Mouse (Mus musculus) bone marrow macrophage, adult 2 months (primary cell): ENCODE results near the gene Tnfrsf25.

ENCODE experiments used
- CTCF ChIP-seq: IDR thresholded peaks from 2 replicates; pipeline ENCODE4 v1.5.1; 2012; ENCODE audit warnings: low read depth, mild to moderate bottlenecking, low read length, moderate library complexity
- POLR2A ChIP-seq: IDR thresholded peaks from 2 replicates; pipeline ENCODE4 v1.6.1; 2012; ENCODE audit warnings: mild to moderate bottlenecking, low read depth, low read length, borderline replicate concordance

DNA sequence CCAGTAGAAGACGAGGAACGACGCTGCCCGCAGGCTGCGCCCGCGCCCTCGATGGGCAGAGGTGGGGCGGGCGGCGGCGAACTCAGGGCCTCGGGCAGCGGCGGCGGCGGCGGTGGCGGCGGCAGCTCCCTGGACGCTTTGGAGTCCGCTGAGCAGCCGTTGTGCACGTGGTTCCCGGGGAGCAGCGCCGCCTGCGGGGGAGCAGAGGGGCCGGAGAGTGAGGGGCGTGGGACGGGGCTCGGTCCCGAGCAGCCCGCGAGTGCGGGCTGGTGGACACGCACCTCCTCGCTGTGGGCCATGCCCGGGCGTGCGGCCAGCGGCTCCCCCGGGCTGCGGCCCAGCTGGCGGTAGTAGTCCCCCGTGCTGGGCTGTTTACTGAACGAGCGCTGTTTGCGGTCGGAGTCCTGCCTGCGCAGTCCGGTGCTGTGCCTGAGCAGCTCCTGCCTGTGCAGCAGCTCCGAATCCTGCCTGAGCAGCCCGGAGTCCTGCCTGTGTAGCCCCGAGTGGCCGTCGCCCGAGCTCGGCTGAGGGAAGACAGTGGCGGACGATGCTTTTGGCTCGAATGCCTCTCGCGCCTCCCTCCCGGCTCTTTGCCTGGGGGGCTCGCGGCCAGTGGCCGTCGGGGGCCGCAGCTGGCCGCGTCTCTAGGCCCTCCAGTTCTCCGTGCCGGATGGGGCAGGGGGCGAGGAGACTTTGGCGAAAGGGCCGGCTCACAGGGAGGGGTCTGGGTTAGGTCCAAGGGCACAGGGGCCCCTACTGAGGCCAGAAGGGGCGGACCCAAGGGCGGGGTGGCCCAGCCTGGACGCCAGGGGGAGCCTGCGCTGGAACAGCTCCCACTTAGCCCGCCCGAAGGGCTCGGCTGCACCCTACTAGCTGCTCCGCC is 15.3 kb downstream of the Tnfrsf25 start:
- TF ChIP-seq CTCF (no peak), POLR2A (no peak)
